Mouse (Mus musculus) left cerebral cortex, adult 11 months (tissue): Measurements from ENCODE around the gene Mdh1b.

Experiments
- DNase-seq: peaks from one replicate; pipeline ENCODE4 v3.0.0; 2022; ENCODE audit warnings: low spot score

The Mdh1b gene

GRCm38 (mm10) chr1:63658016-63658415, 72.1 kb downstream of the Mdh1b start:
- peak; percentile 35 for DNase-seq
